8 mouse cellular contexts compared by ENCODE assay signal in genomic region chr15:100683041-100683440, GRCm38 (mm10). TPM values are rescaled to one million over a fixed set of nuclear protein-coding genes. Genes with fewer than 3 reads are reported as not detected.
DNase-seq lines count a peak whose midpoint lies in the region; TF ChIP-seq lines count a peak whose summit lies in the region.

No protein-coding gene starts in this region.

- DNase-seq in adrenal gland, adult 18-20 months (ENCODE audit: low spot score in 2 of 2), result peak; percentile 64 to 75
- DNase-seq in adrenal gland, adult 8-10 months, result no peak
- DNase-seq in T-cell, adult 2 months (ENCODE audit: low spot score), result peak; percentile 84
- peak; percentile 57 to 75 for DNase-seq in gastrocnemius, postnatal 4 days (ENCODE audit: low spot score in 2 of 2)
- DNase-seq in layer of hippocampus, adult 9-10 months (ENCODE audit: low spot score), result peak; percentile 85
- DNase-seq in lung, postnatal 10 days, result peak; percentile 91
- DNase-seq in right cerebral cortex, postnatal 25 days, result peak; percentile 63

- no peak overlapping the region for H3K4me3 ChIP-seq in cortical plate, adult 2 months (ENCODE audit: insufficient read depth, low read length)

- TF ChIP-seq POLR2A in cortical plate, adult 2 months (IDR thresholded peaks at IDR 0.05; ENCODE audit: extremely low read depth, insufficient read depth, low read length), result no peak

- TF ChIP-seq CTCF in cortical plate, adult 2 months (IDR thresholded peaks at IDR 0.05; ENCODE audit: extremely low read depth, insufficient read depth, low read length), result peak; percentile 97

- H3K4me1 ChIP-seq in cortical plate, adult 2 months (ENCODE audit: control insufficient read depth, insufficient read depth, low read length), result no peaks in the 10 kb centered on the region

- H3K27ac ChIP-seq in cortical plate, adult 2 months (ENCODE audit: insufficient read depth, low read length), result no peak overlapping the region

RNA-seq across cellular contexts. Expression of gene Cela1, which starts 4.7 kb away (rescaled TPM):
- total RNA-seq in adrenal gland, adult 18-20 months (2021), result 10 to 100 TPM; 46.7 to 87.1 TPM
- total RNA-seq in adrenal gland, adult 8-10 months (2022), result 100 to 1,000 TPM; 107 to 119 (median 115) TPM
- 7.9 and 8.3 TPM in 2 replicates for polyA plus RNA-seq in cortical plate, adult 2 months (2012; rRNA removed)
- under 1 TPM; 0.70 to 0.74 TPM for total RNA-seq in gastrocnemius, postnatal 4 days (2021)

RNA-seq across cellular contexts. Expression of gene Bin2, which starts 13.7 kb away (rescaled TPM):
- total RNA-seq in adrenal gland, adult 18-20 months (2021), result 1 to 10 TPM; 1.8 to 4.3 TPM
- 1 to 10 TPM; 2.5 to 7.0 (median 3.8) TPM for total RNA-seq in adrenal gland, adult 8-10 months (2022)
- polyA plus RNA-seq in cortical plate, adult 2 months (2012; rRNA removed), result 7.4 and 7.6 TPM in 2 replicates
- total RNA-seq in gastrocnemius, postnatal 4 days (2021), result 1 to 10 TPM; 1.6 to 2.3 TPM

RNA-seq across cellular contexts. Expression of gene Galnt6, which starts 46.1 kb away (rescaled TPM):
- total RNA-seq in adrenal gland, adult 18-20 months (2021), result 1 to 10 TPM; 4.2 to 5.6 TPM
- total RNA-seq in adrenal gland, adult 8-10 months (2022), result 1 to 10 TPM; 5.1 to 7.2 (median 5.8) TPM
- 6.5 and 8.2 TPM in 2 replicates for polyA plus RNA-seq in cortical plate, adult 2 months (2012; rRNA removed)
- under 1 TPM; 0.80 to 0.96 TPM for total RNA-seq in gastrocnemius, postnatal 4 days (2021)

RNA-seq across cellular contexts. Expression of gene Smagp, which starts 46.3 kb away (rescaled TPM):
- total RNA-seq in adrenal gland, adult 18-20 months (2021), result 10 to 100 TPM; 41.3 to 51.6 TPM
- total RNA-seq in adrenal gland, adult 8-10 months (2022), result 10 to 100 TPM; 42.7 to 64.0 (median 55.6) TPM
- 4.2 and 4.4 TPM in 2 replicates for polyA plus RNA-seq in cortical plate, adult 2 months (2012; rRNA removed)
- 10 to 100 TPM in 1 of 2 experiments, 1 to 10 TPM in 1; 9.1 to 12.3 TPM for total RNA-seq in gastrocnemius, postnatal 4 days (2021)

Comparison
In these comparisons a context has a peak if more than half of its experiments do, and no peak if none do; other contexts are left out.
1. RNA of gene Cela1, which starts 4.7 kb away (total RNA-seq): 107 to 119 TPM in adrenal gland, adult 8-10 months and 46.7 to 87.1 TPM in adrenal gland, adult 18-20 months; 0.70 to 0.74 TPM in gastrocnemius, postnatal 4 days; every median in the first group is over 10 times any median in the second.